Mouse (Mus musculus): Measurements from ENCODE around the gene Mapk12. TPM values are rescaled to one million over a fixed set of nuclear protein-coding genes. Genes with fewer than 3 reads are reported as not detected.

The Mapk12 gene
- polyA plus RNA-seq, 1 experiment = 30.5 TPM

DNA sequence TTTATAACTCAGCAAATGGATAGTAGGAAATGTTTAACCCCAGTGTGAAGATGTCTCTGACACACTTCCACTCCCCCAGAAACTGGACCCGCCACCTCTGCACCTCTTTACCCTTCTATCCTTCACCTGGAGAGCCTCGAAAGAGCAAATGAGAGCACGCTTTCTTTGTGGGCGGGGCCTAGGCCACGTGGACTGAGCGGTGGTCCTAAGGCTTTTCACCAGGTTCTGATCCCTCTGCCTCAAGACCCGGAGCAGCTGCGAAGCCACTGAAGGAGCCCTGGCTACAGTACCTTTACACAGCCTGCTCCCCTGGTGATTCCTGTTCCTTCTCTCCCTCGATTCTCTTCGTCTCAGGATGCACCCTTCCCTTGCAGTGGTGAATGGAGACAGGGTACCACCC is 7.0 kb upstream of the Mapk12 start:
- peaks cover 10% of the 10 kb centered on the region for H3K79me2 ChIP-seq (ENCODE audit: control insufficient read depth, insufficient read depth)
- H3K36me3 ChIP-seq (ENCODE audit: control insufficient read depth, insufficient read depth) = peaks cover 15% of the 10 kb centered on the region
- no peak for TF ChIP-seq MAX (IDR thresholded peaks at IDR 0.05)
- no peaks in the 10 kb centered on the region for H3K79me3 ChIP-seq (ENCODE audit: low read depth)
- H3K4me3 ChIP-seq (ENCODE audit: insufficient read depth, poor library complexity, severe bottlenecking) = no peak overlapping the region
- no peak overlapping the region for H3ac ChIP-seq (ENCODE audit: control insufficient read depth, insufficient read length, low read depth)
- H3K27me3 ChIP-seq (ENCODE audit: control insufficient read depth, insufficient read depth, insufficient read length) = no peaks in the 10 kb centered on the region

DNA sequence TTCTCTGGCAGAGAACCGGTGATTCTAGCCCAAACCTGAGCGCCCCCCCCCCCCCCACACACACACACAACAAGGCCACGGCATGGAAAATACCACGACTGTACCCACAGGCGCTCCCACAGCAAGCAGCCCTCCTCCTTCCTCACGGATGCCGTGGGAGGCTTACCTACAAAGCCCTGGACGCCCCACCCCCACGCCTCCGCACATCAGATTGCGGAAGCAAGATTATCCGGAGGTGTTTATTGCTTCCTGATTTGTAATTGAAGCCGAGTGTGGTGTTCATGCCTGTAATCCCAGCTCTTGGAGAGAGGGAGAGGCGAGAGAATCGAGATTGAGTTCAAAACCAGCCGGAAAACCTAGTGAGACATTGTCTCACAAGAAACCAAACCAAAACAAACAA is 6.5 kb upstream of the Mapk12 start:
- peaks cover 10% of the 10 kb centered on the region for H3K79me2 ChIP-seq (ENCODE audit: control insufficient read depth, insufficient read depth)
- H3K4me3 ChIP-seq (ENCODE audit: insufficient read depth, poor library complexity, severe bottlenecking) = no peak overlapping the region
- no peak for TF ChIP-seq USF1 (IDR thresholded peaks at IDR 0.05; ENCODE audit: low read depth)
- no peak for TF ChIP-seq CTCF (IDR thresholded peaks at IDR 0.05; ENCODE audit: control insufficient read depth, insufficient read depth, insufficient read length)
- no peak for TF ChIP-seq MAX (IDR thresholded peaks at IDR 0.05)
- TF ChIP-seq MYOG (IDR thresholded peaks at IDR 0.05; ENCODE audit: control insufficient read depth, extremely low read depth, insufficient read length) = no peak
- no peak for TF ChIP-seq CEBPB (IDR thresholded peaks at IDR 0.05; ENCODE audit: low read depth)
- no peak for TF ChIP-seq MYOD1 (IDR thresholded peaks at IDR 0.05; ENCODE audit: control insufficient read depth, insufficient read length, low read depth)
- no peak for TF ChIP-seq FOSL1 (IDR thresholded peaks at IDR 0.05; ENCODE audit: insufficient read depth, low read length, poor library complexity, severe bottlenecking)
- H3K27me3 ChIP-seq (ENCODE audit: control insufficient read depth, insufficient read depth, insufficient read length) = no peaks in the 10 kb centered on the region
- no peaks in the 10 kb centered on the region for H3K79me3 ChIP-seq (ENCODE audit: low read depth)
- peaks cover 15% of the 10 kb centered on the region for H3K36me3 ChIP-seq (ENCODE audit: control insufficient read depth, insufficient read depth)
- no peak overlapping the region for H3ac ChIP-seq (ENCODE audit: control insufficient read depth, insufficient read length, low read depth)

DNA sequence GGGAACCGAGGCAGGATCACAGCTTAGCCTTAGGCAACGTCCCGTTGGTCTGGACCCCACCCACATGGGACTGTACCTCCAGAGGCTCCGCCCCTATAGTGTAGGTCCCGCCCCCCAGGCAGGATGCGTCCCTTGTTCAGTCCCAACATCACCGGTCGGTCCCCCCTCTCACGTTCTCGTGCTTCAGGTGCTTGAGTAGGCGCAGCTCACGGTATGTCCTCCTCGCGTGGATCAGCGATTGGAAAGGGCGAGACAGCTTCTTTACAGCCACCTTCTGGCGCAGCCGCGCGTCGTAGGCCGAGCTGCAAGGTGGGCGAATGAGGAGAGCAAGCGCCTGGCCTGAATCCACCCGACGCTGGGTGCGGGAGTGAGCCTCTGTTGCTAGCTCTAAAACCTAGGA is 6.0 kb upstream of the Mapk12 start:
- Histone ChIP-seq H3K36me3 (ENCODE audit: control insufficient read depth, insufficient read depth) (peaks cover 15% of the 10 kb centered on the region), H3K79me2 (ENCODE audit: control insufficient read depth, insufficient read depth) (peaks cover 10% of the 10 kb centered on the region), H3K79me3 (ENCODE audit: low read depth) (no peaks in the 10 kb centered on the region), H3K4me3 (ENCODE audit: insufficient read depth, poor library complexity, severe bottlenecking) (no peak overlapping the region), H3K27me3 (ENCODE audit: control insufficient read depth, insufficient read depth, insufficient read length) (no peaks in the 10 kb centered on the region), H3ac (ENCODE audit: control insufficient read depth, insufficient read length, low read depth) (no peak overlapping the region)
- TF ChIP-seq USF1 (IDR thresholded peaks at IDR 0.05; ENCODE audit: low read depth) (no peak), FOSL1 (IDR thresholded peaks at IDR 0.05; ENCODE audit: insufficient read depth, low read length, poor library complexity, severe bottlenecking) (no peak), CEBPB (IDR thresholded peaks at IDR 0.05; ENCODE audit: low read depth) (no peak), MYOG (IDR thresholded peaks at IDR 0.05; ENCODE audit: control insufficient read depth, extremely low read depth, insufficient read length) (no peak), MAX (IDR thresholded peaks at IDR 0.05) (no peak), MYOD1 (IDR thresholded peaks at IDR 0.05; ENCODE audit: control insufficient read depth, insufficient read length, low read depth) (no peak), CTCF (IDR thresholded peaks at IDR 0.05; ENCODE audit: control insufficient read depth, insufficient read depth, insufficient read length) (no peak)

DNA sequence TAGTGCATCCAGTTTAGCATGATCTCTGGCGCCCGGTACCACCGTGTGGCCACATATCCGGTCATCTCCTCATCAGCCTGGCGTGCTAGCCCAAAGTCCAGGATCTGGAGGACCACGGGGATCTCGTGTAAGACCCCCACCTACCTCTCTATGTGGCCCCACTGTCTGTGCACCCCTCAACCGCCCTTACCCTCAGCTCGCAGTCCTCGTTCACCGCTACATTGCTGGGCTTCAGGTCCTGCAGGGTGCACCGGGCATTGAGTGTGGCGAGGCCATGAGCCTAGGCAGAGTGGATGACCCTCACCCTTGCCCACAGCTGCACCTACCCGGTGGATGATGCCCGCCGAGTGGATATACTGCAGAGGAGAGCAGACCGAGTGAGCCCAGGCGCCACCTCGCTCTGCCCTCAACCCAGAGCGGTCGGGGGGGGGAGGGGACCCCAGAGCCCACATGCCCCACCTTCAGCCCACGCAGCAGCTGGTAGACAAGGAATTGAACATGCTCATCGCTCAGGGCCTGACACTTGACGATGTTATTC is 5.4 kb upstream of the Mapk12 start:
- Histone ChIP-seq H3K4me3 (ENCODE audit: insufficient read depth, poor library complexity, severe bottlenecking) (no peak overlapping the region), H3K79me2 (ENCODE audit: control insufficient read depth, insufficient read depth) (peaks cover 10% of the 10 kb centered on the region), H3ac (ENCODE audit: control insufficient read depth, insufficient read length, low read depth) (no peak overlapping the region), H3K27me3 (ENCODE audit: control insufficient read depth, insufficient read depth, insufficient read length) (no peaks in the 10 kb centered on the region), H3K36me3 (ENCODE audit: control insufficient read depth, insufficient read depth) (peaks cover 15% of the 10 kb centered on the region), H3K79me3 (ENCODE audit: low read depth) (no peaks in the 10 kb centered on the region)
- TF ChIP-seq MYOG (IDR thresholded peaks at IDR 0.05; ENCODE audit: control insufficient read depth, extremely low read depth, insufficient read length) (no peak), USF1 (IDR thresholded peaks at IDR 0.05; ENCODE audit: low read depth) (no peak), MYOD1 (IDR thresholded peaks at IDR 0.05; ENCODE audit: control insufficient read depth, insufficient read length, low read depth) (no peak), FOSL1 (IDR thresholded peaks at IDR 0.05; ENCODE audit: insufficient read depth, low read length, poor library complexity, severe bottlenecking) (no peak), CEBPB (IDR thresholded peaks at IDR 0.05; ENCODE audit: low read depth) (no peak), MAX (IDR thresholded peaks at IDR 0.05) (no peak), CTCF (IDR thresholded peaks at IDR 0.05; ENCODE audit: control insufficient read depth, insufficient read depth, insufficient read length) (no peak)

DNA sequence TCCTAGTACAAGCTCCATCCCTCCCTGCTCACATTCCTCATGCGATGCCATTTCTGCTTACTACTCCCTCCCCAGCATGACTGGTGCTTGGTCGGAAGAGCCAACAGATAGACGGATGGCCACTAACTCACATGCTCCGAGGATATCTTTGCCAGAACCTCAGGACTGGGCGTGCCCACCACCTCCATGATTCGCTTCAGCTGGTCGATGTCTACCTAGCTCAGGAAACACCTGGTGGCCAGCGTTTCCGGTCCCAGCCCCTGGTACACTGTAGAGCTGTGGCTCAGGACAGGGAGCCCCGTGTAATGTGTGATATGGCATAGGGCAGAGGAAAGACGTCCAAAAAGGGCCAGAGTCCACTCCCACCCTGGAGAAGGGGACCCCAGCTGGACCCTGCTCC is 4.5 kb upstream of the Mapk12 start:
- Histone ChIP-seq H3K27me3 (ENCODE audit: control insufficient read depth, insufficient read depth, insufficient read length) (no peaks in the 10 kb centered on the region), H3K36me3 (ENCODE audit: control insufficient read depth, insufficient read depth) (peaks cover 15% of the 10 kb centered on the region), H3K79me3 (ENCODE audit: low read depth) (no peaks in the 10 kb centered on the region), H3K79me2 (ENCODE audit: control insufficient read depth, insufficient read depth) (peaks cover 10% of the 10 kb centered on the region), H3ac (ENCODE audit: control insufficient read depth, insufficient read length, low read depth) (no peak overlapping the region), H3K4me3 (ENCODE audit: insufficient read depth, poor library complexity, severe bottlenecking) (no peak overlapping the region)
- no peak for TF ChIP-seq CTCF (IDR thresholded peaks at IDR 0.05; ENCODE audit: control insufficient read depth, insufficient read depth, insufficient read length)
- TF ChIP-seq MYOG (IDR thresholded peaks at IDR 0.05; ENCODE audit: control insufficient read depth, extremely low read depth, insufficient read length) = no peak
- no peak for TF ChIP-seq CEBPB (IDR thresholded peaks at IDR 0.05; ENCODE audit: low read depth)
- no peak for TF ChIP-seq FOSL1 (IDR thresholded peaks at IDR 0.05; ENCODE audit: insufficient read depth, low read length, poor library complexity, severe bottlenecking)
- no peak for TF ChIP-seq MAX (IDR thresholded peaks at IDR 0.05)
- no peak for TF ChIP-seq USF1 (IDR thresholded peaks at IDR 0.05; ENCODE audit: low read depth)
- TF ChIP-seq MYOD1 (IDR thresholded peaks at IDR 0.05; ENCODE audit: control insufficient read depth, insufficient read length, low read depth) = no peak

DNA sequence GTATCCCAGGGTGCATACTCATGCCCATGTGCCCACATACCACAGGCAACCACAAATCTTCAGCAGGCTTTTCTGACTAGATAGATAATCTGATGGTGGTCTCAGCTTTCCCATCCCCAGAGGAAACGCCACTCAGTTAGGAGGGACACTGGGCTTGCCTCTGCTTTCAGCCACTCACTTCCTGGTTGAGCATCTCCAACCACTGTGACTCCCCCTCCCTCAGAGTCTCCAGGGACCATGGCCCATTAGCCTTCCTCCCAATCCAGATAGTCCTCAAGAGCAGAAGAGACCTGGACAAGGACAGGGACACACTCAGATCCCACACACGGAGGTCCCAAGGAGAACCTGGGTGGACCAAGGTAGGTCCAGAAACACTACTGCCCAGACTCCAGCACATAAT is 2.6 kb upstream of the Mapk12 start:
- TF ChIP-seq MYOG (IDR thresholded peaks at IDR 0.05; ENCODE audit: control insufficient read depth, extremely low read depth, insufficient read length) (no peak), FOSL1 (IDR thresholded peaks at IDR 0.05; ENCODE audit: insufficient read depth, low read length, poor library complexity, severe bottlenecking) (no peak), MAX (IDR thresholded peaks at IDR 0.05) (no peak), CEBPB (IDR thresholded peaks at IDR 0.05; ENCODE audit: low read depth) (no peak), MYOD1 (IDR thresholded peaks at IDR 0.05; ENCODE audit: control insufficient read depth, insufficient read length, low read depth) (no peak), USF1 (IDR thresholded peaks at IDR 0.05; ENCODE audit: low read depth) (no peak), CTCF (IDR thresholded peaks at IDR 0.05; ENCODE audit: control insufficient read depth, insufficient read depth, insufficient read length) (no peak)
- H3K4me3 ChIP-seq (ENCODE audit: insufficient read depth, poor library complexity, severe bottlenecking) = no peak overlapping the region
- H3K36me3 ChIP-seq (ENCODE audit: control insufficient read depth, insufficient read depth) = peaks cover 15% of the 10 kb centered on the region
- peaks cover 2% of the 10 kb centered on the region for H3K79me3 ChIP-seq (ENCODE audit: low read depth)
- H3K79me2 ChIP-seq (ENCODE audit: control insufficient read depth, insufficient read depth) = peaks cover 14% of the 10 kb centered on the region
- H3K27me3 ChIP-seq (ENCODE audit: control insufficient read depth, insufficient read depth, insufficient read length) = no peaks in the 10 kb centered on the region
- H3ac ChIP-seq (ENCODE audit: control insufficient read depth, insufficient read length, low read depth) = no peak overlapping the region
